In the genomic region with DNA sequence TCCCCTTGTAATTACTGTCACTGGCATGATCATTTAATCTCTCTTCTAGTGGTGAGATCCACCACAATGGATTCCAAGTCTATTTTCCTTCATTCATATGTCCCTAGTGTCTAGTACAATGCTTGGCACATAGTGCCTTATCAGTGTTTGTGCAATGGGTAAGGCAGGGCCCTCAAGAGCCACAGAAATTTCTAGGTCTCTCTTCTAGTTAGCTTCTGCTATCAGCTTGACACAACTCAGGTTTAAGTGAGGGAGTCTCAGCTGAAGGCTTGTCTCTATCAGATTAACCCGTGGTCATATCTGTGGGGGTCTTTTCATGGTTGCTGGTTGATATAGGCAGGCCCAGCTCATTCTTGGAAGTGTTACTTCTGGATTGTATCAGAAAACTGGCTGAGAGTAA, we compare ENCODE assay signal across 25 mouse cellular contexts.
DNase-seq lines count a peak whose midpoint lies in the region; ATAC-seq and TF ChIP-seq lines count a peak whose summit lies in the region.
"Had no signal": no experiment of that assay in that cellular context is flagged by ENCODE, and none has a peak within 500 bp of the region (broad histone marks: within the 10 kb centered on the region; RNA-seq: fewer than 3 reads in every experiment).

No protein-coding gene starts in this region.

- H3K36me3 ChIP-seq in liver, embryonic 12.5 days = no peaks in the 10 kb centered on the region
- H3K36me3 ChIP-seq in liver, postnatal 0 days (replicated peaks; ENCODE audit: insufficient read depth, low read length) = no peaks in the 10 kb centered on the region
- H3K36me3 ChIP-seq in liver, embryonic 13.5 days = no peaks in the 10 kb centered on the region
- H3K36me3 ChIP-seq in liver, embryonic 15.5 days (replicated peaks) = no peaks in the 10 kb centered on the region
- H3K36me3 ChIP-seq: embryonic facial prominence, embryonic 13.5 days; embryonic facial prominence, embryonic 15.5 days; forebrain, embryonic 10.5 days; forebrain, embryonic 12.5 days; G1E had no signal

- 0 out of 2 replicates have a peak, but pooled peaks cover 8% of the 10 kb centered on the region for H3K4me1 ChIP-seq in liver, embryonic 12.5 days
- no peaks in the 10 kb centered on the region for H3K4me1 ChIP-seq in liver, postnatal 0 days (ENCODE audit: insufficient read depth)
- 0 out of 2 replicates have a peak, but pooled peaks cover 3% of the 10 kb centered on the region for H3K4me1 ChIP-seq in liver, embryonic 13.5 days (replicated peaks)
- H3K4me1 ChIP-seq in liver, embryonic 15.5 days (replicated peaks) = no peaks in the 10 kb centered on the region
- H3K4me1 ChIP-seq: embryonic facial prominence, embryonic 15.5 days; forebrain, embryonic 10.5 days; forebrain, embryonic 12.5 days had no signal

- H3K27me3 ChIP-seq in liver, embryonic 12.5 days (replicated peaks) = no peaks in the 10 kb centered on the region
- no peaks in the 10 kb centered on the region for H3K27me3 ChIP-seq in liver, postnatal 0 days (ENCODE audit: insufficient read depth, low read length)
- H3K27me3 ChIP-seq in liver, embryonic 13.5 days = no peaks in the 10 kb centered on the region
- H3K27me3 ChIP-seq in liver, embryonic 15.5 days = no peaks in the 10 kb centered on the region
- H3K27me3 ChIP-seq: CH12.LX; embryonic facial prominence, embryonic 13.5 days; embryonic facial prominence, embryonic 15.5 days; forebrain, embryonic 12.5 days had no signal

- 24% methylated on average over 1 of the region's 1 CpGs for WGBS in liver, embryonic 12.5 days (ENCODE audit: insufficient replicate concordance)
- 60% methylated on average over 1 of the region's 1 CpGs for WGBS in liver, postnatal 0 days (ENCODE audit: insufficient replicate concordance)
- 13% methylated on average over 1 of the region's 1 CpGs for WGBS in liver, embryonic 13.5 days (ENCODE audit: insufficient replicate concordance)
- WGBS in liver, embryonic 15.5 days (ENCODE audit: insufficient replicate concordance) = 17% methylated on average over 1 of the region's 1 CpGs

- H3K9me3 ChIP-seq in liver, embryonic 12.5 days (replicated peaks) = no peaks in the 10 kb centered on the region
- H3K9me3 ChIP-seq in liver, postnatal 0 days (ENCODE audit: low read length) = no peaks in the 10 kb centered on the region
- no peaks in the 10 kb centered on the region for H3K9me3 ChIP-seq in liver, embryonic 13.5 days (replicated peaks)
- no peaks in the 10 kb centered on the region for H3K9me3 ChIP-seq in liver, embryonic 15.5 days (replicated peaks)
- H3K9me3 ChIP-seq: embryonic facial prominence, embryonic 13.5 days; embryonic facial prominence, embryonic 15.5 days; forebrain, embryonic 10.5 days; forebrain, embryonic 12.5 days; G1E had no signal

- TF ChIP-seq EP300 in liver, postnatal 0 days (IDR thresholded peaks at IDR 0.05; ENCODE audit: low read depth) = no peak

- no peak overlapping the region for H3K4me3 ChIP-seq in liver, embryonic 12.5 days
- no peak overlapping the region for H3K4me3 ChIP-seq in liver, postnatal 0 days (ENCODE audit: low read depth, low read length)
- no peak overlapping the region for H3K4me3 ChIP-seq in liver, embryonic 13.5 days (replicated peaks)
- H3K4me3 ChIP-seq in liver, embryonic 15.5 days (replicated peaks) = no peak overlapping the region
- H3K4me3 ChIP-seq: embryonic facial prominence, embryonic 13.5 days; embryonic facial prominence, embryonic 15.5 days; erythroblast, embryonic 14.5 days; forebrain, embryonic 10.5 days; forebrain, embryonic 12.5 days had no signal

- DNase-seq in liver, postnatal 0 days = no peak
- no peak for DNase-seq in liver, embryonic 13.5 days
- no peak for DNase-seq in layer of hippocampus, postnatal 25 days (ENCODE audit: extremely low spot score in 1 of 2, low spot score in 1 of 2)
- no peak for DNase-seq in heart, postnatal 25 days (ENCODE audit: low spot score)
- DNase-seq: adrenal gland, adult 2 months; adrenal gland, postnatal 10 days; adrenal gland, postnatal 25 days; cerebellum, adult 11 months; cerebellum, adult 18-20 months; cerebellum, adult 8-10 months; cerebellum, adult 9-11 months; cerebellum, postnatal 14 days; cerebellum, postnatal 36 days; embryo, embryonic 11 days had no signal

- H3K9ac ChIP-seq in liver, embryonic 12.5 days = no peak overlapping the region
- H3K9ac ChIP-seq in liver, postnatal 0 days (replicated peaks) = no peak overlapping the region
- H3K9ac ChIP-seq in liver, embryonic 13.5 days = no peak overlapping the region
- no peak overlapping the region for H3K9ac ChIP-seq in liver, embryonic 15.5 days
- H3K9ac ChIP-seq: embryonic facial prominence, embryonic 13.5 days; embryonic facial prominence, embryonic 15.5 days; forebrain, embryonic 12.5 days had no signal

- no peak overlapping the region for H3K27ac ChIP-seq in liver, embryonic 12.5 days
- H3K27ac ChIP-seq in liver, postnatal 0 days (ENCODE audit: low read depth) = no peak overlapping the region
- H3K27ac ChIP-seq in liver, embryonic 13.5 days = no peak overlapping the region
- no peak overlapping the region for H3K27ac ChIP-seq in liver, embryonic 15.5 days (replicated peaks)
- H3K27ac ChIP-seq: embryonic facial prominence, embryonic 13.5 days; embryonic facial prominence, embryonic 15.5 days; forebrain, embryonic 10.5 days; forebrain, embryonic 12.5 days had no signal

- H3K4me2 ChIP-seq in liver, embryonic 12.5 days = no peak overlapping the region
- no peak overlapping the region for H3K4me2 ChIP-seq in liver, postnatal 0 days (ENCODE audit: low read depth, low read length)
- no peak overlapping the region for H3K4me2 ChIP-seq in liver, embryonic 13.5 days
- H3K4me2 ChIP-seq in liver, embryonic 15.5 days = no peak overlapping the region
- H3K4me2 ChIP-seq: embryonic facial prominence, embryonic 13.5 days; embryonic facial prominence, embryonic 15.5 days; forebrain, embryonic 12.5 days had no signal

- ATAC-seq in liver, embryonic 12.5 days = peak; percentile 79
- ATAC-seq in liver, postnatal 0 days = no peak
- ATAC-seq in liver, embryonic 13.5 days (ENCODE audit: low read depth) = peak; percentile 83
- ATAC-seq in liver, embryonic 15.5 days (ENCODE audit: insufficient read depth) = peak; percentile 58; the same call in 1 of the 2 replicates
- ATAC-seq: forebrain, embryonic 14.5 days; forebrain, embryonic 16.5 days had no signal

- intact Hi-C loops in heart, postnatal 25 days (cut with DNase I) = no loop called here

- no peak for TF ChIP-seq CTCF in liver, postnatal 0 days (IDR thresholded peaks at IDR 0.05; ENCODE audit: low read depth)
